Mouse (Mus musculus) colon, adult 2 months (tissue): ENCODE data around the gene Gm10139. TPM values are rescaled to one million over a fixed set of nuclear protein-coding genes. Genes with fewer than 3 reads are reported as not detected.

Experiments used
- polyA plus RNA-seq: library from polyadenylated mRNA; depleted of rRNA; stranded (reverse); fragments of >200 nt; gene quantifications from 2 replicates; pipeline ENCODE4 v1.2.3, GENCODE M21; 2012; rRNA removed

Gm10139 gene
- polyA plus RNA-seq = not detected in 2 replicates

DNA sequence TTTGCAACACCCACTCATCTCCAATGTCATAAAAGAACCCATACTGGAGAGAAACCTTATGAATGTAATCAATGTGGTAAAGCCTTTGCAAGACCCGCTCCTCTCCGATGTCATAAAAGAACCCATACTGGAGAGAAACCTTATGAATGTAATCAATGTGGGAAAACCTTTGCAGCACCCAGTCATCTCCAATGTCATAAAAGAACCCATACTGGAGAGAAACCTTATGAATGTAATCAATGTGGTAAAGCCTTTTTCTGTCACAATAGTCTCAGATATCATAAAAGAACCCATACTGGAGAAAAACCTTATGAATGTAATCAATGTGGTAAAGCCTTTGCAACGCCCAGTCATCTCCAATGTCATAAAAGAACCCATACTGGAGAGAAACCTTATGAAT lies at the start of gene Gm10139:
Gene Gm10139 (plus strand): TSS at position 301 of the 400 bp plus-strand sequence.

Other genes starting within 250 kb of the Gm10139 start
- 9.2 and 11.9 TPM in 2 replicates for gene Zfp369, start 233.9 kb upstream of the Gm10139 start, polyA plus RNA-seq